Mouse (Mus musculus): Measurements from ENCODE around the gene Lta.

GRCm38 (mm10) chr17:35252619-35253292 lies 47.6 kb upstream of the Lta start:
- TF ChIP-seq NANOG (IDR thresholded peaks at IDR 0.05; ENCODE audit: borderline replicate concordance, low read length) (no peak), CTCF (conservative IDR thresholded peaks at IDR 0.05; ENCODE audit: low read length) (no peak), POU5F1 (IDR thresholded peaks at IDR 0.05; ENCODE audit: borderline replicate concordance, low read length) (no peak)

Data from E14TG2a.4 (cell line).